Mouse (Mus musculus) MEL (cell line): ENCODE measurements around the gene Id1.

Experiments used
- CTCF ChIP-seq, 3 experiments: IDR thresholded peaks in 2 of 3; conservative IDR thresholded peaks in 1 of 3; 2 replicates each; pipeline ENCODE4 v1.5.1; 2011 to 2012; ENCODE audit warnings: low read length in 3 of 3, low read depth in 2 of 3, mild to moderate bottlenecking in 2 of 3, improper control_type of control experiment in 1 of 3, inconsistent platforms in 1 of 3, mixed read lengths in 1 of 3, moderate library complexity in 1 of 3; ENCODE audit not compliant: control insufficient read depth in 1 of 3, insufficient read depth in 1 of 3, poor library complexity in 1 of 3, severe bottlenecking in 1 of 3
- ELF1 ChIP-seq: IDR thresholded peaks from 2 replicates; pipeline ENCODE4 v1.6.1; 2014; ENCODE audit warnings: low read depth, mild to moderate bottlenecking, inconsistent platforms, low read length, improper control_type of control experiment, moderate library complexity
- EP300 ChIP-seq, 2 experiments: IDR thresholded peaks; 2 replicates each; pipeline ENCODE4 v1.6.1; 2011; ENCODE audit warnings: improper control_type of control experiment in 2 of 2, low read length in 2 of 2, low read depth in 1 of 2, mild to moderate bottlenecking in 1 of 2
- HCFC1 ChIP-seq: IDR thresholded peaks from 2 replicates; pipeline ENCODE4 v1.6.1; 2012; ENCODE audit warnings: low read depth, mild to moderate bottlenecking, inconsistent platforms, low read length, improper control_type of control experiment, moderate library complexity
- KAT2A ChIP-seq: conservative IDR thresholded peaks from 2 replicates; pipeline ENCODE4 v1.6.1; 2012; ENCODE audit warnings: low read depth, low read length, improper control_type of control experiment, inconsistent platforms
- MAFK ChIP-seq: IDR thresholded peaks from 2 replicates; pipeline ENCODE4 v1.6.1; 2011; ENCODE audit warnings: low read depth, mild to moderate bottlenecking, low read length, improper control_type of control experiment, borderline replicate concordance
- MAZ ChIP-seq: IDR thresholded peaks from 2 replicates; pipeline ENCODE4 v1.6.1; 2012; ENCODE audit warnings: low read depth, mild to moderate bottlenecking, inconsistent platforms, low read length, improper control_type of control experiment
- POLR2A ChIP-seq, 2 experiments: IDR thresholded peaks; 2 replicates each; pipeline ENCODE4 v1.6.1; 2011 to 2012; ENCODE audit warnings: low read length in 2 of 2, mild to moderate bottlenecking in 2 of 2, control low read depth in 1 of 2, improper control_type of control experiment in 1 of 2, low read depth in 1 of 2, moderate library complexity in 1 of 2; ENCODE audit not compliant: control insufficient read depth in 1 of 2, insufficient read depth in 1 of 2, poor library complexity in 1 of 2
- RCOR1 ChIP-seq: IDR thresholded peaks from 2 replicates; pipeline ENCODE4 v1.6.1; 2012; ENCODE audit warnings: low read depth, mild to moderate bottlenecking, inconsistent platforms, low read length, improper control_type of control experiment
- USF1 ChIP-seq: IDR thresholded peaks from 2 replicates; pipeline ENCODE4 v1.6.1; 2014; ENCODE audit warnings: low read depth, mild to moderate bottlenecking, inconsistent platforms, low read length, improper control_type of control experiment, moderate library complexity
- USF2 ChIP-seq, 2 experiments: IDR thresholded peaks; 2 replicates each; pipeline ENCODE4 v1.6.1; 2011 to 2012; ENCODE audit warnings: improper control_type of control experiment in 2 of 2, low read length in 2 of 2, borderline replicate concordance in 1 of 2, inconsistent platforms in 1 of 2, low read depth in 1 of 2, mild to moderate bottlenecking in 1 of 2; ENCODE audit not compliant: insufficient read depth in 1 of 2
- ZKSCAN1 ChIP-seq: IDR thresholded peaks from 2 replicates; pipeline ENCODE4 v1.6.1; 2012; ENCODE audit warnings: low read depth, mild to moderate bottlenecking, inconsistent platforms, low read length, improper control_type of control experiment, moderate library complexity
- ZMIZ1 ChIP-seq: IDR thresholded peaks from 2 replicates; pipeline ENCODE4 v1.6.1; 2012; ENCODE audit warnings: low read depth, mild to moderate bottlenecking, inconsistent platforms, low read length, improper control_type of control experiment, moderate library complexity

DNA sequence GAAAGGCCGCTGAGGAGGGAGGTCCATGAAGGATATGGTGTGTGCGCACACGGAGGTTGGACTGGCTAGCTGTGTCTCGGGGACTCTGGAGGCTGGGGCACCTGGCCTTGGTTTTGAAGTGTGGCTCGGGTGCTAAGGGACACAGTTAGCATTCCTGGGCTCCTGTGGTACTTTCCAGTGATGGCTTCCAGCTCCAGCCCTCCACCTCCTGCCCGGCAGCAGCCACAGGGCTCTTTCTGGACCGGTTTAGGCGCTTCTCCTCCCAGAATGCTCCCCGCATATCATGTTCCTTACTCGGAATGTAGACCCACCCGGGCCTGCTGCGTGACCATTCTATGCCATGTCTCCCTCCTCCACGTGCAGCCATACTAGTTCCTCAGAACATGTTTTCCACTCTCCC is 42.3 kb upstream of the Id1 start:
- TF ChIP-seq USF2 (IDR thresholded peaks at IDR 0.05; ENCODE audit: borderline replicate concordance in 1 of 2, insufficient read depth in 1 of 2, low read depth in 1 of 2, low read length in 2 of 2) (no peak), MAFK (no peak), MAZ (no peak), RCOR1 (no peak), KAT2A (no peak), ZKSCAN1 (no peak), CTCF (IDR thresholded peaks at IDR 0.05 in 2 of 3, conservative IDR thresholded peaks at IDR 0.05 in 1 of 3; ENCODE audit: control insufficient read depth in 1 of 3, insufficient read depth in 1 of 3, low read depth in 2 of 3, low read length in 3 of 3, poor library complexity in 1 of 3, severe bottlenecking in 1 of 3) (no peak), ZMIZ1 (no peak), HCFC1 (no peak), USF1 (no peak), ELF1 (no peak), POLR2A (IDR thresholded peaks at IDR 0.05; ENCODE audit: control insufficient read depth in 1 of 2, insufficient read depth in 1 of 2, low read depth in 1 of 2, low read length in 2 of 2, poor library complexity in 1 of 2) (no peak), EP300 (IDR thresholded peaks at IDR 0.05; ENCODE audit: low read depth in 1 of 2, low read length in 2 of 2) (no peak)
